Mouse (Mus musculus): ENCODE results near the gene Abcb8.

DNA sequence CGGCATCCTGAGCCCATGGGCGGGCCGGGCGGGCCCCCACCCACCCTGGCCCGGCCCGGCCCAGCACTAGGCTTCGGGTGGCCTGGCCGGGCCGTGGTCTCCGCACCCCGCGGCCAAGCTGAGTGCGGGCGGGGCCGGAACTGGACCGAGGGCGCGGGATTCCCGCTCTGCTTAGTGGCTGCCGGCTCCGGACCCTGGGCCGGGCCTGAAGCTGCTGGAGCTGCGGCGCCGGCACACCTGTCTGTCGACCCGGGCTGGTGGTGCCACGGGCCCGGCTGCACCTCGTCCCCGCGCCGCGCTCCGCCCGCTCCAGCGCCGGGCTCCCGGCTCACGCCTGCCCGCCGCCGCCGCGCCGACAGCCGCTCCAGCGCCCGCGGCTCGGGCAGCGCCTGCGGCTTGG, 42.2 kb upstream of the Abcb8 start, which contains the start of gene Kcnh2:
- TF ChIP-seq POLR2A (IDR thresholded peaks at IDR 0.05; ENCODE audit: insufficient read depth, low read depth, low read length) (no peak), CTCF (IDR thresholded peaks at IDR 0.05) (no peak), EP300 (IDR thresholded peaks at IDR 0.05; ENCODE audit: insufficient read depth, low read depth, low read length) (no peak)

All from heart, adult 2 months (tissue).